Mouse (Mus musculus) limb, embryonic 15.5 days (tissue): Measurements from ENCODE around the gene Homer2. TPM values are rescaled to one million over a fixed set of nuclear protein-coding genes. Genes with fewer than 3 reads are reported as not detected.

Source experiments
- ATAC-seq: fragments of 200-750 bp; cut with Nextera tagmentation; 2 replicates; pipeline ENCODE4 v1.8.0; 2017; ENCODE audit warnings: low read depth, moderate TSS enrichment; ENCODE audit not compliant: insufficient number of reproducible peaks, low FRiP score, low TSS enrichment
- H3K27ac ChIP-seq: fragments of 300-500 bp; sonication (generic); 2 replicates; pipeline ENCODE4 v1.5.1; 2015; ENCODE audit warnings: moderate library complexity, mild to moderate bottlenecking, inconsistent platforms
- H3K27me3 ChIP-seq: fragments of 300-500 bp; sonication (generic); 2 replicates; pipeline ENCODE4 v1.6.1; 2015; ENCODE audit warnings: inconsistent platforms
- H3K36me3 ChIP-seq: fragments of 300-500 bp; sonication (generic); 2 replicates; pipeline ENCODE4 v1.6.1; 2015; ENCODE audit warnings: inconsistent platforms
- H3K4me1 ChIP-seq: fragments of 300-500 bp; sonication (generic); 2 replicates; pipeline ENCODE4 v1.6.1; 2015; ENCODE audit warnings: inconsistent platforms
- H3K4me2 ChIP-seq: fragments of 300-500 bp; sonication (generic); 2 replicates; pipeline ENCODE4 v1.6.1; 2015; ENCODE audit warnings: mild to moderate bottlenecking, inconsistent platforms
- H3K4me3 ChIP-seq: fragments of 300-500 bp; sonication (generic); 2 replicates; pipeline ENCODE4 v1.5.1; 2015; ENCODE audit warnings: mild to moderate bottlenecking, inconsistent platforms
- H3K9ac ChIP-seq: fragments of 300-500 bp; sonication (generic); 2 replicates; pipeline ENCODE4 v1.6.1; 2015; ENCODE audit warnings: inconsistent platforms
- H3K9me3 ChIP-seq: fragments of 300-500 bp; sonication (generic); 2 replicates; pipeline ENCODE4 v1.6.1; 2016; ENCODE audit warnings: inconsistent platforms
- WGBS: fragments of 180-500 bp; shearing (Covaris S2); methylation state at CpG from one replicate; pipeline ENCODE4 v1.1.7; 2015; 5-methylcytosine and 5-hydroxymethylcytosine counted together
- polyA plus RNA-seq: library from polyadenylated mRNA; unstranded; fragments of >200 nt; fragmentation: Nextera tagmentation; extraction: Ambion mirVana; gene quantifications from 2 replicates; pipeline ENCODE4 v1.2.1, GENCODE M21; 2015

Gene Homer2
- polyA plus RNA-seq, 1 experiment from 2014 or later, result 20.7 TPM

- H3K27me3 ChIP-seq, result no peaks in the 10 kb centered on the region
- no peaks in the 10 kb centered on the region for H3K9me3 ChIP-seq
- H3K27ac ChIP-seq, result no peak overlapping the region
- no peak overlapping the region for H3K9ac ChIP-seq
- no peaks in the 10 kb centered on the region for H3K4me1 ChIP-seq
- H3K4me2 ChIP-seq, result no peak overlapping the region
- no peak overlapping the region for H3K4me3 ChIP-seq
- peaks cover 30% of the 10 kb centered on the region for H3K36me3 ChIP-seq
- 90% methylated on average over 3 of the region's 3 CpGs for WGBS
- ATAC-seq, result no peak
These were observed 129.5 kb downstream of the Homer2 start for GRCm38 (mm10) chr7:81577872-81578271.

- H3K9me3 ChIP-seq, result no peaks in the 10 kb centered on the region
- H3K36me3 ChIP-seq, result peaks cover 30% of the 10 kb centered on the region
- 93% methylated on average over 10 of the region's 10 CpGs for WGBS
- H3K27me3 ChIP-seq, result no peaks in the 10 kb centered on the region
- ATAC-seq, result no peak
- peaks cover 10% of the 10 kb centered on the region; the same call in 1 of the 2 replicates for H3K4me1 ChIP-seq
- H3K4me2 ChIP-seq, result no peak overlapping the region
- H3K27ac ChIP-seq, result no peak overlapping the region
- H3K9ac ChIP-seq, result no peak overlapping the region
- no peak overlapping the region for H3K4me3 ChIP-seq
These were observed 131.7 kb downstream of the Homer2 start for GRCm38 (mm10) chr7:81575606-81576005.

GRCm38 (mm10) chr7:81573821-81574220, 133.5 kb downstream of the Homer2 start:
- no peak overlapping the region for H3K27ac ChIP-seq
- ATAC-seq, result no peak
- peaks cover 20% of the 10 kb centered on the region for H3K36me3 ChIP-seq
- no peaks in the 10 kb centered on the region for H3K9me3 ChIP-seq
- peaks cover 10% of the 10 kb centered on the region; the same call in 1 of the 2 replicates for H3K4me1 ChIP-seq
- no peak overlapping the region for H3K4me2 ChIP-seq
- H3K27me3 ChIP-seq, result no peaks in the 10 kb centered on the region
- H3K9ac ChIP-seq, result no peak overlapping the region
- WGBS, result 90% methylated on average over 9 of the region's 9 CpGs
- no peak overlapping the region for H3K4me3 ChIP-seq

GRCm38 (mm10) chr7:81573397-81573796, 133.9 kb downstream of the Homer2 start:
- no peak overlapping the region for H3K4me3 ChIP-seq
- no peaks in the 10 kb centered on the region for H3K9me3 ChIP-seq
- no peak overlapping the region for H3K4me2 ChIP-seq
- H3K27ac ChIP-seq, result no peak overlapping the region
- WGBS, result 81% methylated on average over 6 of the region's 6 CpGs
- ATAC-seq, result no peak
- peaks cover 16% of the 10 kb centered on the region for H3K36me3 ChIP-seq
- peaks cover 10% of the 10 kb centered on the region; the same call in 1 of the 2 replicates for H3K4me1 ChIP-seq
- no peak overlapping the region for H3K9ac ChIP-seq
- no peaks in the 10 kb centered on the region for H3K27me3 ChIP-seq

GRCm38 (mm10) chr7:81572610-81573268, 134.6 kb downstream of the Homer2 start:
- Histone ChIP-seq H3K4me3 (peak overlapping the region; percentile 96), H3K4me2 (peak overlapping the region; percentile 80), H3K36me3 (peaks cover 9% of the 10 kb centered on the region; the same call in 1 of the 2 replicates), H3K27me3 (no peaks in the 10 kb centered on the region), H3K9me3 (no peaks in the 10 kb centered on the region), H3K4me1 (peaks cover 10% of the 10 kb centered on the region; the same call in 1 of the 2 replicates), H3K9ac (no peak overlapping the region), H3K27ac (no peak overlapping the region)
- 72% methylated on average over 6 of the region's 6 CpGs for WGBS
- ATAC-seq, result no peak

GRCm38 (mm10) chr7:81571941-81572441, 135.3 kb downstream of the Homer2 start:
- WGBS, result 17% methylated on average over 15 of the region's 15 CpGs
- H3K4me3 ChIP-seq, result peak overlapping the region; percentile 96
- H3K9ac ChIP-seq, result peak overlapping the region; percentile 79
- peaks cover 2% of the 10 kb centered on the region; the same call in 1 of the 2 replicates for H3K36me3 ChIP-seq
- no peaks in the 10 kb centered on the region for H3K27me3 ChIP-seq
- H3K4me2 ChIP-seq, result peak overlapping the region; percentile 80
- no peak for ATAC-seq
- peaks cover 10% of the 10 kb centered on the region; the same call in 1 of the 2 replicates for H3K4me1 ChIP-seq
- peak overlapping the region; percentile 94 for H3K27ac ChIP-seq
- no peaks in the 10 kb centered on the region for H3K9me3 ChIP-seq

- Histone ChIP-seq H3K9me3 (no peaks in the 10 kb centered on the region), H3K4me2 (peak within 1 kb of the TSS; percentile 80), H3K9ac (peak within 1 kb of the TSS; percentile 79), H3K4me3 (peak within 1 kb of the TSS; percentile 96), H3K27me3 (no peaks in the 10 kb centered on the region), H3K4me1 (peaks cover 10% of the 10 kb centered on the region; the same call in 1 of the 2 replicates), H3K27ac (peak within 1 kb of the TSS; percentile 94), H3K36me3 (peaks cover 2% of the 10 kb centered on the region; the same call in 1 of the 2 replicates)
- WGBS, result under 1% methylated on average over 87 of the region's 96 CpGs
- peak; percentile 98 for ATAC-seq
These were observed 136.0 kb downstream of the Homer2 start, which contains the start of gene Whamm for GRCm38 (mm10) chr7:81571108-81571940. Gene Whamm, plus strand, starts transcription at chr7:81571266.

- no peak overlapping the region for H3K27ac ChIP-seq
- H3K36me3 ChIP-seq, result peaks cover 2% of the 10 kb centered on the region; the same call in 1 of the 2 replicates
- no peak overlapping the region for H3K9ac ChIP-seq
- H3K4me1 ChIP-seq, result peaks cover 10% of the 10 kb centered on the region; the same call in 1 of the 2 replicates
- no peak; the same call in 1 of the 2 replicates for ATAC-seq
- no peaks in the 10 kb centered on the region for H3K27me3 ChIP-seq
- H3K9me3 ChIP-seq, result no peaks in the 10 kb centered on the region
- peak overlapping the region; percentile 80 for H3K4me2 ChIP-seq
- WGBS, result 6% methylated on average over 5 of the region's 5 CpGs
- peak overlapping the region; percentile 96 for H3K4me3 ChIP-seq
These were observed 136.6 kb downstream of the Homer2 start for GRCm38 (mm10) chr7:81570752-81571107.

- no peaks in the 10 kb centered on the region for H3K27me3 ChIP-seq
- 93% methylated on average over 3 of the region's 3 CpGs for WGBS
- no peak overlapping the region for H3K4me2 ChIP-seq
- H3K9me3 ChIP-seq, result no peaks in the 10 kb centered on the region
- H3K36me3 ChIP-seq, result peaks cover 2% of the 10 kb centered on the region; the same call in 1 of the 2 replicates
- no peak overlapping the region for H3K9ac ChIP-seq
- no peak for ATAC-seq
- peaks cover 10% of the 10 kb centered on the region; the same call in 1 of the 2 replicates for H3K4me1 ChIP-seq
- H3K4me3 ChIP-seq, result peak overlapping the region; percentile 96; the same call in 1 of the 2 replicates
- no peak overlapping the region for H3K27ac ChIP-seq
These were observed 137.1 kb downstream of the Homer2 start for GRCm38 (mm10) chr7:81570271-81570670.

- Histone ChIP-seq H3K9me3 (no peaks in the 10 kb centered on the region), H3K4me3 (no peak overlapping the region), H3K4me2 (no peak overlapping the region), H3K9ac (no peak overlapping the region), H3K4me1 (peaks cover 10% of the 10 kb centered on the region; the same call in 1 of the 2 replicates), H3K36me3 (0 out of 2 replicates have a peak, but pooled peaks cover under 1% of the 10 kb centered on the region), H3K27me3 (no peaks in the 10 kb centered on the region), H3K27ac (no peak overlapping the region)
- ATAC-seq, result no peak
- 100% methylated on average over 1 of the region's 1 CpGs for WGBS
These were observed 137.5 kb downstream of the Homer2 start for GRCm38 (mm10) chr7:81569851-81570250.

GRCm38 (mm10) chr7:81567396-81567795, 139.9 kb downstream of the Homer2 start:
- H3K36me3 ChIP-seq, result no peaks in the 10 kb centered on the region
- H3K4me1 ChIP-seq, result 0 out of 2 replicates have a peak, but pooled peaks cover 6% of the 10 kb centered on the region
- no peak overlapping the region for H3K4me2 ChIP-seq
- no peak overlapping the region for H3K9ac ChIP-seq
- no peak for ATAC-seq
- WGBS, result 88% methylated on average over 5 of the region's 5 CpGs
- H3K27ac ChIP-seq, result no peak overlapping the region
- H3K9me3 ChIP-seq, result no peaks in the 10 kb centered on the region
- H3K27me3 ChIP-seq, result no peaks in the 10 kb centered on the region
- H3K4me3 ChIP-seq, result no peak overlapping the region
